Mouse (Mus musculus) brain, embryonic 14.5 days (tissue): ENCODE measurements around the gene Bdkrb1.

ENCODE experiments used
- CTCF ChIP-seq: fragments of 200-500 bp; IDR thresholded peaks from 2 replicates; pipeline ENCODE4 v1.5.1; 2012; ENCODE audit warnings: inconsistent platforms, mild to moderate bottlenecking, moderate library complexity, borderline replicate concordance; ENCODE audit not compliant: insufficient read depth, insufficient read length; ENCODE audit errors: extremely low read depth
- POLR2A ChIP-seq: fragments of 200-500 bp; IDR thresholded peaks from 2 replicates; pipeline ENCODE4 v1.6.1; 2012; ENCODE audit warnings: mild to moderate bottlenecking, inconsistent platforms, borderline replicate concordance; ENCODE audit not compliant: poor library complexity, insufficient read depth, insufficient read length, severe bottlenecking; ENCODE audit errors: extremely low read depth

- TF ChIP-seq CTCF: peak; percentile 16; the same call in 1 of the 2 replicates
- no peak for TF ChIP-seq POLR2A
Observed at GRCm38 (mm10) chr12:105637554-105637953, 34.7 kb downstream of the Bdkrb1 start.
